In genomic region chr8:13387728-13388127, GRCm38 (mm10) we compare ENCODE assay signal across 34 mouse cellular contexts. TPM values are rescaled to one million over a fixed set of nuclear protein-coding genes. Genes with fewer than 3 reads are reported as not detected.
"Had no signal": no experiment of that assay in that cellular context is flagged by ENCODE, and none has a peak within 500 bp of the region (broad histone marks: within the 10 kb centered on the region; RNA-seq: fewer than 3 reads in every experiment).

No protein-coding gene starts in this region.

- H3K36me3 ChIP-seq: liver, embryonic 13.5 days; midbrain, embryonic 10.5 days; midbrain, embryonic 13.5 days; neural tube, embryonic 13.5 days had no signal

- H3K4me1 ChIP-seq: midbrain, embryonic 10.5 days; midbrain, embryonic 13.5 days; neural tube, embryonic 13.5 days had no signal

- ATAC-seq: midbrain, embryonic 13.5 days; midbrain, embryonic 16.5 days had no signal

- H3K9ac ChIP-seq: liver, embryonic 13.5 days; midbrain, embryonic 13.5 days; neural tube, embryonic 13.5 days had no signal

- DNase-seq: kidney, adult 8-10 months; kidney, postnatal 14 days; kidney, postnatal 4 days; layer of hippocampus, adult 9-11 months; liver, embryonic 13.5 days; lung, adult 2 months; lung, postnatal 14 days; lung, postnatal 4 days; retina, postnatal 1 day; right cerebral cortex, postnatal 25 days; spleen, adult 18-20 months; thymus, adult 2 months; thymus, postnatal 14 days; thymus, postnatal 4 days had no signal

- H3K4me3 ChIP-seq: liver, embryonic 13.5 days; megakaryocyte, embryonic 14.5 days; midbrain, embryonic 10.5 days; midbrain, embryonic 13.5 days; myocyte; neural tube, embryonic 13.5 days had no signal

- H3K9me3 ChIP-seq: liver, embryonic 13.5 days; midbrain, embryonic 10.5 days; midbrain, embryonic 13.5 days; neural tube, embryonic 13.5 days had no signal

- H3K27me3 ChIP-seq: liver, embryonic 13.5 days; midbrain, embryonic 13.5 days; neural tube, embryonic 13.5 days had no signal

- H3K4me2 ChIP-seq: liver, embryonic 13.5 days; midbrain, embryonic 13.5 days; neural tube, embryonic 13.5 days had no signal

- H3K27ac ChIP-seq: liver, embryonic 13.5 days; midbrain, embryonic 10.5 days; midbrain, embryonic 13.5 days; neural tube, embryonic 13.5 days; stomach, postnatal 0 days had no signal

RNA-seq across cellular contexts. Expression of gene Atp4b, which starts 8.9 kb away (rescaled TPM):
- total RNA-seq: layer of hippocampus, adult 18-20 months; layer of hippocampus, postnatal 25 days; left cerebral cortex, adult 18-20 months; left cerebral cortex, postnatal 25 days; liver, adult 2 months; monocyte, adult 5-6 weeks; neutrophil, adult 5-6 weeks had no signal
- polyA plus RNA-seq: kidney, embryonic 16.5 days; limb, embryonic 11.5 days; limb, embryonic 14.5 days; liver, adult 2 months; liver, embryonic 13.5 days; lung, embryonic 16.5 days; midbrain, embryonic 10.5 days; midbrain, embryonic 13.5 days; midbrain, embryonic 16.5 days; myocyte; neural tube, embryonic 13.5 days had no signal

RNA-seq across cellular contexts. Expression of gene Grk1, which starts 17.2 kb away (rescaled TPM):
- total RNA-seq: layer of hippocampus, adult 18-20 months; layer of hippocampus, postnatal 25 days; left cerebral cortex, adult 18-20 months; left cerebral cortex, postnatal 25 days; liver, adult 2 months; monocyte, adult 5-6 weeks; neutrophil, adult 5-6 weeks had no signal
- polyA plus RNA-seq: kidney, embryonic 16.5 days; limb, embryonic 11.5 days; liver, adult 2 months; liver, embryonic 13.5 days; liver, embryonic 16.5 days; lung, adult 2 months; lung, embryonic 16.5 days; midbrain, embryonic 10.5 days; midbrain, embryonic 16.5 days; neural tube, embryonic 13.5 days; stomach, embryonic 14.5 days; stomach, postnatal 0 days had no signal

RNA-seq across cellular contexts. Expression of gene Tmem255b, which starts 47.3 kb away (rescaled TPM):
- total RNA-seq: liver, adult 2 months; monocyte, adult 5-6 weeks; neutrophil, adult 5-6 weeks had no signal
- polyA plus RNA-seq: limb, embryonic 11.5 days; liver, embryonic 13.5 days; midbrain, embryonic 13.5 days; myocyte had no signal
